Mouse (Mus musculus): Measurements from ENCODE around the gene Gltpd2. TPM values are rescaled to one million over a fixed set of nuclear protein-coding genes. Genes with fewer than 3 reads are reported as not detected.
A peak's percentile ranks its signal among the peaks of the same experiment; 100 is the strongest.

Gene Gltpd2
- polyA plus RNA-seq, 1 experiment from 2014 or later: 0.27 TPM

- H3K36me3 ChIP-seq (replicated peaks): no peaks in the 10 kb centered on the region
- H3K4me2 ChIP-seq: no peak within 1 kb of the TSS
- no peaks in the 10 kb centered on the region for H3K27me3 ChIP-seq (replicated peaks)
- no peak within 1 kb of the TSS for H3K9ac ChIP-seq
- ATAC-seq (replicated peaks): no peak
- no peak within 1 kb of the TSS for H3K27ac ChIP-seq
- H3K4me1 ChIP-seq: peaks cover 5% of the 10 kb centered on the region
- H3K9me3 ChIP-seq: no peaks in the 10 kb centered on the region
- 83% methylated on average over 9 of the region's 9 CpGs for WGBS
- H3K4me3 ChIP-seq: no peak within 1 kb of the TSS
Measured at GRCm38 (mm10) chr11:70504970-70505369, 14.0 kb upstream of the Gltpd2 start, which contains the start of gene Tm4sf5. Gene Tm4sf5, plus strand, starts transcription at chr11:70505244.

- H3K9me3 ChIP-seq: no peaks in the 10 kb centered on the region
- H3K36me3 ChIP-seq (replicated peaks): no peaks in the 10 kb centered on the region
- no peak for ATAC-seq (replicated peaks)
- peaks cover 9% of the 10 kb centered on the region for H3K4me1 ChIP-seq
- no peak overlapping the region for H3K27ac ChIP-seq
- no peak overlapping the region for H3K4me3 ChIP-seq
- no peak overlapping the region for H3K4me2 ChIP-seq
- no peak overlapping the region for H3K9ac ChIP-seq
- WGBS: 29% methylated on average over 4 of the region's 4 CpGs
- H3K27me3 ChIP-seq (replicated peaks): no peaks in the 10 kb centered on the region
Measured at GRCm38 (mm10) chr11:70506385-70506784, 12.6 kb upstream of the Gltpd2 start.

GRCm38 (mm10) chr11:70506962-70507515 lies 12.0 kb upstream of the Gltpd2 start:
- no peak for ATAC-seq (replicated peaks)
- 74% methylated on average over 7 of the region's 7 CpGs for WGBS
- peaks cover 9% of the 10 kb centered on the region for H3K4me1 ChIP-seq
- no peaks in the 10 kb centered on the region for H3K9me3 ChIP-seq
- no peaks in the 10 kb centered on the region for H3K27me3 ChIP-seq (replicated peaks)
- H3K27ac ChIP-seq: no peak overlapping the region
- no peak overlapping the region for H3K9ac ChIP-seq
- H3K36me3 ChIP-seq (replicated peaks): no peaks in the 10 kb centered on the region
- no peak overlapping the region for H3K4me3 ChIP-seq
- no peak overlapping the region for H3K4me2 ChIP-seq

- Histone ChIP-seq H3K36me3 (replicated peaks) (no peaks in the 10 kb centered on the region), H3K27ac (no peak overlapping the region), H3K27me3 (replicated peaks) (no peaks in the 10 kb centered on the region), H3K4me2 (peak overlapping the region; percentile 49), H3K4me1 (peaks cover 9% of the 10 kb centered on the region), H3K9me3 (no peaks in the 10 kb centered on the region), H3K9ac (no peak overlapping the region), H3K4me3 (peak overlapping the region; percentile 27)
- 8% methylated on average over 19 of the region's 19 CpGs for WGBS
- ATAC-seq (replicated peaks): peak; percentile 76
Measured at GRCm38 (mm10) chr11:70509753-70510564, 9.0 kb upstream of the Gltpd2 start.

GRCm38 (mm10) chr11:70511242-70511641 lies 7.8 kb upstream of the Gltpd2 start:
- H3K27me3 ChIP-seq (replicated peaks): no peaks in the 10 kb centered on the region
- ATAC-seq (replicated peaks): no peak
- H3K4me1 ChIP-seq: peaks cover 9% of the 10 kb centered on the region
- no peaks in the 10 kb centered on the region for H3K9me3 ChIP-seq
- no peak overlapping the region for H3K9ac ChIP-seq
- no peak overlapping the region for H3K4me2 ChIP-seq
- H3K36me3 ChIP-seq (replicated peaks): no peaks in the 10 kb centered on the region
- no peak overlapping the region for H3K27ac ChIP-seq
- H3K4me3 ChIP-seq: no peak overlapping the region
- 75% methylated on average over 2 of the region's 2 CpGs for WGBS

- no peak for ATAC-seq (replicated peaks)
- Histone ChIP-seq H3K4me3 (no peak overlapping the region), H3K9me3 (no peaks in the 10 kb centered on the region), H3K27ac (no peak overlapping the region), H3K4me2 (no peak overlapping the region), H3K36me3 (replicated peaks) (no peaks in the 10 kb centered on the region), H3K4me1 (peaks cover 9% of the 10 kb centered on the region), H3K9ac (no peak overlapping the region), H3K27me3 (replicated peaks) (no peaks in the 10 kb centered on the region)
- 87% methylated on average over 7 of the region's 7 CpGs for WGBS
Measured at GRCm38 (mm10) chr11:70511825-70512224, 7.2 kb upstream of the Gltpd2 start.

GRCm38 (mm10) chr11:70512709-70513342 lies 6.2 kb upstream of the Gltpd2 start:
- no peaks in the 10 kb centered on the region for H3K9me3 ChIP-seq
- no peaks in the 10 kb centered on the region for H3K27me3 ChIP-seq (replicated peaks)
- no peaks in the 10 kb centered on the region for H3K36me3 ChIP-seq (replicated peaks)
- peaks cover 9% of the 10 kb centered on the region for H3K4me1 ChIP-seq
- no peak overlapping the region for H3K9ac ChIP-seq
- no peak for ATAC-seq (replicated peaks)
- no peak overlapping the region for H3K27ac ChIP-seq
- 77% methylated on average over 7 of the region's 7 CpGs for WGBS
- no peak overlapping the region for H3K4me2 ChIP-seq
- H3K4me3 ChIP-seq: no peak overlapping the region

- no peak overlapping the region for H3K4me3 ChIP-seq
- no peaks in the 10 kb centered on the region for H3K27me3 ChIP-seq (replicated peaks)
- H3K4me2 ChIP-seq: no peak overlapping the region
- H3K4me1 ChIP-seq: peaks cover 9% of the 10 kb centered on the region
- no peaks in the 10 kb centered on the region for H3K9me3 ChIP-seq
- ATAC-seq (replicated peaks): no peak
- H3K9ac ChIP-seq: no peak overlapping the region
- no peaks in the 10 kb centered on the region for H3K36me3 ChIP-seq (replicated peaks)
- H3K27ac ChIP-seq: no peak overlapping the region
- WGBS: 47% methylated on average over 11 of the region's 11 CpGs
Measured at GRCm38 (mm10) chr11:70513520-70513919, 5.5 kb upstream of the Gltpd2 start.

- 88% methylated on average over 7 of the region's 7 CpGs for WGBS
- Histone ChIP-seq H3K9ac (no peak within 1 kb of the TSS), H3K27me3 (replicated peaks) (no peaks in the 10 kb centered on the region), H3K4me1 (peaks cover 9% of the 10 kb centered on the region), H3K9me3 (no peaks in the 10 kb centered on the region), H3K4me2 (no peak within 1 kb of the TSS), H3K36me3 (replicated peaks) (no peaks in the 10 kb centered on the region), H3K4me3 (no peak within 1 kb of the TSS), H3K27ac (no peak within 1 kb of the TSS)
- ATAC-seq (replicated peaks): no peak
Measured at GRCm38 (mm10) chr11:70514288-70514687, 4.7 kb upstream of the Gltpd2 start, which contains the start of gene Vmo1. Gene Vmo1, minus strand, starts transcription at chr11:70514616.

GRCm38 (mm10) chr11:70516352-70516751 lies 2.6 kb upstream of the Gltpd2 start:
- Histone ChIP-seq H3K9me3 (no peaks in the 10 kb centered on the region), H3K36me3 (replicated peaks) (no peaks in the 10 kb centered on the region), H3K4me1 (peaks cover 9% of the 10 kb centered on the region; the same call in 1 of the 2 replicates), H3K4me3 (no peak overlapping the region), H3K27ac (no peak overlapping the region), H3K4me2 (no peak overlapping the region), H3K27me3 (replicated peaks) (no peaks in the 10 kb centered on the region), H3K9ac (no peak overlapping the region)
- ATAC-seq (replicated peaks): no peak
- 17% methylated on average over 2 of the region's 2 CpGs for WGBS

GRCm38 (mm10) chr11:70518436-70518835 lies 560 bp upstream of the Gltpd2 start:
- H3K9me3 ChIP-seq: no peaks in the 10 kb centered on the region
- no peak overlapping the region for H3K4me3 ChIP-seq
- H3K27me3 ChIP-seq (replicated peaks): no peaks in the 10 kb centered on the region
- ATAC-seq (replicated peaks): no peak
- no peak overlapping the region for H3K4me2 ChIP-seq
- no peak overlapping the region for H3K27ac ChIP-seq
- 52% methylated on average over 1 of the region's 1 CpGs for WGBS
- H3K36me3 ChIP-seq (replicated peaks): no peaks in the 10 kb centered on the region
- H3K4me1 ChIP-seq: peaks cover 9% of the 10 kb centered on the region; the same call in 1 of the 2 replicates
- H3K9ac ChIP-seq: no peak overlapping the region

GRCm38 (mm10) chr11:70520178-70520769 lies 1.3 kb downstream of the Gltpd2 start:
- peak overlapping the region; percentile 27; the same call in 1 of the 2 replicates for H3K9ac ChIP-seq
- no peaks in the 10 kb centered on the region for H3K27me3 ChIP-seq (replicated peaks)
- peak overlapping the region; percentile 40; the same call in 1 of the 2 replicates for H3K27ac ChIP-seq
- ATAC-seq (replicated peaks): no peak; the same call in 1 of the 2 replicates
- no peaks in the 10 kb centered on the region for H3K36me3 ChIP-seq (replicated peaks)
- H3K9me3 ChIP-seq: no peaks in the 10 kb centered on the region
- peak overlapping the region; percentile 15 for H3K4me3 ChIP-seq
- 8% methylated on average over 41 of the region's 41 CpGs for WGBS
- peak overlapping the region; percentile 48 for H3K4me2 ChIP-seq
- H3K4me1 ChIP-seq: peaks cover 12% of the 10 kb centered on the region; the same call in 1 of the 2 replicates

Measured in midbrain, embryonic 15.5 days (tissue).